Mouse (Mus musculus): ENCODE measurements at regions not wholly inside any gene's neighbourhood (a gene's known extent, or its start where the extent isn't known, plus 50 kb on each side); places are given as distances from the start of the nearest gene placed in this dataset.

DNA sequence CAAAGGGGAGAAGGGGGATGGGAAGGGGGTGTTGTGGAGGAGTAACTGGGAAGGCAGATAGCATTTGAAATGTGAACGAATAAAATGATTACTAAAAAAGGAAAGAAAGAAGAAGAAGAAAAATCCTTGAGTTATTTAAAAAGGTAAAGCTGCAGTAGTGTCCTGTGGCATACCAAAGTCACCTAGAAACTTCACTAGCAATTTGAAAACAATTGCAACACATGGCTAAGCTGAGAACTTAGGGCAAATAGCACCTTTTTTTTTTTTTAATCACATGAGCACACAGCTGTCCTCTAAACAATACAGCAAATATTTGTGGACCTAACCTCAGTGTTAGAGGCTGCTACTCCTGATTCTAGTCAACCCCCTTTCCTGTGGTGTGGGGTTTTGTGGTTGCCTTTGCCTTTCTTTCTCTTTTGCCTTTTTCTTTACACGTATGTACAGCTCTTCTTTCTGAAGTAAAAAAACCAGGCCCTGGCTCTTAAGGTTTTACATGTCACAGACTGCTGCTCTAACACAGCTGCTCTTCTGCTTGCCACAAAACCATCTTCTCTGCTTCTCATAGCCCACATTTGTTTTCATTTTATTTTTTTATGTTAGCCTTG, 71.6 kb upstream of the Ctsc start:
- TF ChIP-seq CTCF (IDR thresholded peaks at IDR 0.05; ENCODE audit: low read depth), result no peak
- no peak for TF ChIP-seq EP300 (IDR thresholded peaks at IDR 0.05; ENCODE audit: low read depth)
